Mouse (Mus musculus) kidney, adult 2 months (tissue): Measurements from ENCODE around the gene Syne4.

Source experiments
- CTCF ChIP-seq: fragments of 200-500 bp; conservative IDR thresholded peaks from 2 replicates; pipeline ENCODE4 v1.5.1; 2011; ENCODE audit warnings: low read depth, mild to moderate bottlenecking, control low read depth, low read length, moderate library complexity, mixed read lengths; ENCODE audit not compliant: insufficient read depth, insufficient read length
- POLR2A ChIP-seq: fragments of 200-500 bp; IDR thresholded peaks from one replicate; pipeline ENCODE4 v1.6.1; 2011; ENCODE audit warnings: low read depth, low read length, control low read depth

- TF ChIP-seq CTCF (no peak), POLR2A (no peak)
These were observed 31.9 kb upstream of the Syne4 start for GRCm38 (mm10) chr7:30282740-30283139.
